Mouse (Mus musculus) heart, postnatal 0 days (tissue): Measurements from ENCODE around the gene Exosc7. TPM values are rescaled to one million over a fixed set of nuclear protein-coding genes. Genes with fewer than 3 reads are reported as not detected.
A peak's percentile ranks its signal among the peaks of the same experiment; 100 is the strongest.

Experiments used
- ATAC-seq: fragments of 200-750 bp; cut with Nextera tagmentation; 2 replicates; pipeline ENCODE4 v1.8.0; 2017; ENCODE audit warnings: low read depth, moderate number of reproducible peaks, moderate library complexity; ENCODE audit not compliant: insufficient read depth
- DNase-seq: peaks from one replicate; pipeline ENCODE4 v3.0.0-alpha.2; 2016; ENCODE audit warnings: low spot score
- H3K27ac ChIP-seq: fragments of 300-500 bp; sonication (generic); 2 replicates; pipeline ENCODE4 v1.5.1; 2014; ENCODE audit warnings: low read depth, mild to moderate bottlenecking
- H3K27me3 ChIP-seq: fragments of 300-500 bp; sonication (generic); 2 replicates; pipeline ENCODE4 v1.6.1; 2014; ENCODE audit warnings: low read length, mixed read lengths; ENCODE audit not compliant: control insufficient read depth, insufficient read depth
- H3K36me3 ChIP-seq: fragments of 300-500 bp; sonication (generic); replicated peaks from 2 replicates; pipeline ENCODE4 v1.6.1; 2014; ENCODE audit warnings: low read length, mixed read lengths; ENCODE audit not compliant: control insufficient read depth, insufficient read depth
- H3K4me1 ChIP-seq: fragments of 300-500 bp; sonication (generic); 2 replicates; pipeline ENCODE4 v1.6.1; 2014; ENCODE audit warnings: antibody characterized with exemption; ENCODE audit not compliant: control insufficient read depth, insufficient read depth
- H3K4me2 ChIP-seq: fragments of 300-500 bp; sonication (generic); 2 replicates; pipeline ENCODE4 v1.6.1; 2014; ENCODE audit warnings: low read depth, mild to moderate bottlenecking, low read length, moderate library complexity
- H3K4me3 ChIP-seq: fragments of 300-500 bp; sonication (generic); 2 replicates; pipeline ENCODE4 v1.5.1; 2014; ENCODE audit warnings: low read depth, low read length
- H3K9ac ChIP-seq: fragments of 300-500 bp; sonication (generic); replicated peaks from 2 replicates; pipeline ENCODE4 v1.6.1; 2014; ENCODE audit warnings: low read depth, low read length, mixed read lengths
- H3K9me3 ChIP-seq: fragments of 300-500 bp; sonication (generic); replicated peaks from 2 replicates; pipeline ENCODE4 v1.6.1; 2016; ENCODE audit warnings: low read length; ENCODE audit not compliant: control insufficient read depth
- CTCF ChIP-seq: IDR thresholded peaks from 2 replicates; pipeline ENCODE4 v1.5.1; 2016; ENCODE audit warnings: antibody characterized with exemption, control low read depth, low read depth
- EP300 ChIP-seq: IDR thresholded peaks from 2 replicates; pipeline ENCODE4 v1.6.1; 2016; ENCODE audit warnings: antibody characterized with exemption, low read depth
- WGBS: fragments of 180-500 bp; shearing (Covaris S2); extraction: QIAGEN DNeasy Blood & Tissue Kit; methylation state at CpG from one replicate; pipeline ENCODE4 v1.1.7; 2014; 5-methylcytosine and 5-hydroxymethylcytosine counted together
- polyA plus RNA-seq: library from polyadenylated mRNA; unstranded; fragments of >200 nt; fragmentation: Nextera tagmentation; extraction: Ambion mirVana; gene quantifications from 2 replicates; pipeline ENCODE4 v1.2.1, GENCODE M21; 2015
- total RNA-seq: library from RNA; depleted of rRNA; stranded (reverse); fragments of >200 nt; gene quantifications from 2 replicates; pipeline ENCODE4 v1.2.3, GENCODE M21; 2014; ENCODE audit warnings: low replicate concordance

Gene Exosc7
- total and polyA plus RNA-seq, 2 experiments from 2014 or later, result 20.2 to 45.6 TPM

DNA sequence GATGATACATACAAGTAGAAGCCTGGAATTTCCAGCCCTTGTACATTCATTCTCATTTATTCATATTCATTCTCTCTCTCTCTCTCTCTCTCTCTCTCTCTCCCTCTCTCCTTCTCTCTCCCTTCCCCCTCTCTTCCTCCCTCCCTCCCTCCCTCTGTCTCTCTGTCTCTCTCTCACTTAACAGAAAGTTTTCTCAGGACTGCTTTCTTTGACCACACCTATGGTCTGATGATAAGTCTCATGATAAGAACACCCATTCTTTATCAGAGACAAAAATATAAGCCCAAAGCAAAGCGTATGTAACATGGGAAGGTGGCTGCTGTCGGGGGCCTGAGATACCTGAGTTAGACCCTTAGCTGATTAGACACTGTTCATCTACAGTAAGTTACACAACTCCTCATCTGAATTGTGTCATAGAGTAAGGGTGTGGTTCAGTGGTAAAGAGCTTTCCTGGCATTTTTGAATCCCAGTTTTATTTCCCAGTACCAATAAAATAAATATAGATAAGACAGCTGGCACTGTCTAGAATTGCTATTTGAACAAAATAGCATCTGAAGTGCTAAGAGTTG is 11.5 kb downstream of the Exosc7 start:
- Histone ChIP-seq H3K4me1 (no peaks in the 10 kb centered on the region), H3K9me3 (no peaks in the 10 kb centered on the region), H3K9ac (no peak overlapping the region), H3K4me2 (no peak overlapping the region), H3K27me3 (no peaks in the 10 kb centered on the region), H3K27ac (no peak overlapping the region), H3K4me3 (no peak overlapping the region), H3K36me3 (peaks cover 67% of the 10 kb centered on the region)
- ATAC-seq (no peak), DNase-seq (no peak)
- TF ChIP-seq CTCF (no peak), EP300 (no peak)
- WGBS, result 71% methylated on average over 2 of the region's 2 CpGs

DNA sequence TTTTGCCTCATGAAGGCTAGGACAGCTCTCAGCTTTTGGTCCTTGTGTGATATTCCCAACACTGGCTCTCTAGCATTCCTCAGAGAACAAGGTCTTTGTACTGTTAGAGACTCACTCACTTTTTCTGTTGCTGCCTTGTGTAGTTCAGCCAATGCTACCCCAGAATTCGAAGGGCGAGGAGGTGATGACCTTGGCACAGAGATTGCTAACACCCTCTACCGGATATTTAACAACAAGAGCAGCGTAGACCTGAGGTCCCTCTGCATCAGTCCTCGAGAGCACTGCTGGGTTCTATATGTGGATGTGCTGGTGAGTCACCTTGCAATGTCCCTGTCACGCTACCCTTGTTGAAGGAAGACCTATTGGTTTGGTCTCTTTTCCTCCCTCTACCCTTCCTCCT is 14.6 kb downstream of the Exosc7 start:
- Histone ChIP-seq H3K9ac (no peak overlapping the region), H3K36me3 (peaks cover 69% of the 10 kb centered on the region), H3K4me3 (no peak overlapping the region), H3K4me1 (no peaks in the 10 kb centered on the region), H3K27ac (no peak overlapping the region), H3K9me3 (no peaks in the 10 kb centered on the region), H3K27me3 (no peaks in the 10 kb centered on the region), H3K4me2 (no peak overlapping the region)
- no peak for ATAC-seq
- DNase-seq, result no peak
- TF ChIP-seq CTCF (no peak), EP300 (no peak)
- WGBS, result 90% methylated on average over 6 of the region's 6 CpGs

DNA sequence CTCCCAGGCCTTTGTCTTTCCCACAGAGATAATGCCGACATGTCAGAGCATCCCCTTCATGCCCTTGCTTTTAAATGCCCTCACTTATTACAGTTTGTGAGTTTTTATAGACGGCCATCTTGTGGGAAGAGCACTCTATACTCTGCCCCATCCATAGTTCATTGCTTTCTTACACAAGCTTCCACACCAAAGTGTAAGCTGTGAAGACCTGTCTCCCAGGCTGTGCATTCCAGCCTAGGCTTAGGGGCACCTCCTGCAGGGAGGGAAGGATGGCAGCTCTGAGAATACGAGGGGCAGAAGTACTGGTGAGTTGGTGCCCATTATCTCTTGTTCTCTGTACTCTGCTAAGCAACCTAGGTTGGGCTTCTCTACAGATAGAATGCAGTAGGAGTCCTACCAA is 20.0 kb downstream of the Exosc7 start:
- Histone ChIP-seq H3K36me3 (peaks cover 94% of the 10 kb centered on the region), H3K9me3 (no peaks in the 10 kb centered on the region), H3K4me2 (no peak overlapping the region), H3K4me3 (no peak overlapping the region), H3K27me3 (no peaks in the 10 kb centered on the region), H3K27ac (no peak overlapping the region), H3K9ac (no peak overlapping the region), H3K4me1 (no peaks in the 10 kb centered on the region)
- no peak for TF ChIP-seq EP300
- no peak for TF ChIP-seq CTCF
- 87% methylated on average over 3 of the region's 3 CpGs for WGBS
- ATAC-seq, result no peak
- DNase-seq, result no peak

DNA sequence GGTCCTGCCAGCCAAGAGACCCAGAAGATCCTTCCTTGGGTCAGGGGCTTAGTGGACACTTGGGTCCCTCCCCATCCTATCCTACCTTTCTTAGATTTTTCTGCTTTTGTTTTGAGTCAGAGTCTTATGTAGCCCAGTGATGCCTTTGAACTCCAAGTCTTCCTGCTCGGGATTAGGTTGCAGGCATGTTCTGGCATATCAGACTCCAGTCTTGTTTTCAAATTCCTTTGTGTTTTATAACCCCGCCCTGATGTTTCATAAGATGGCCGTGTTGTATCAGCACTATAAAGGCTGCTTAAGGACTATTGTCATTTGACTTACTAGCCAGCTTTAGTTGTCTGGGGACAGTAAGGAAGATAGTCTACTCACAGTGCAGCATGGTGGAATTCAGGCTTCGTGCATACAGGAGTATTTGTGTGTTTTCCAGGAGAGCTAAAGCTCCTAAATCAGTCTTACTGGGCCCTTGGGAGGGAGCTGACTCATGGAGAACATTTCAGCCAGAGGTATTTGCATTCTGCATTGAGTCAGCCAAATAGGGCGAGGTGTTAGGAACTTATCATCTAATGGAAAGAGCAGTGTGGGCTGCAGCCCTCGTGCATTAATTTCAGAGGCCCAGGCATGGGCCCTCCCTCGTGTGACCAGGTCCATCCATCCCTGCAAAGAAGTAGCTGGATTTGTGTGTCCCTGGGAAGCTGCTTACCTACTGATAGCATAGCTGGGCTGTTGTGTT is 24.1 kb downstream of the Exosc7 start:
- no peak overlapping the region for H3K4me3 ChIP-seq

DNA sequence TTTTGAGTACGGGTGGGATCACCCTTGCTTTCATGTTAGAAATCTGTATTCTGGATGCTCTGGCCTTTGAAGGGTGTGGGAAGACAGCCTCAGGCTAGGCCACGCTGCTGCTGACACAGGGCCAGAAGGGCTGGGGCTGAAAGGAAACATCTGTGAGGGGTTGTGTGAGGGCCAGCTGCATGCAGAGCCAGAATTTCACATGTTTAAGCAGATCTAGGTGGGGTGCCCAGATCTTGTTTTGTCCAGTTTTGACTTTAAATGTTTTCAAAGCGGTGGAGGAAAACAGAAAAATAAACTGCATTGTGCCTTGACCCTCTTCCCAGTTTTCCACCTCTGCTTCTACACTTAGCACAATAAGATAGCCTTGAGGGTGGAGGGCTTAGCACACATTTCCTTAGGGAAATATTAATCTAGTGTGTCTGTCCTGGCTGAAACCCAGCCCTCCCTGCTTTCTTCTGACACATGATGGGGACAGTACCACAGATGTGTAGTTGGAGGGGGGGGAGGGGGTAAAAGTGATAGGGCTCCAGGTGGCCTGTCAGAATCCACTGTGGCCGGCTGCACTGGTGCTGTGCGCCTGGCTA is 26.0 kb downstream of the Exosc7 start:
- no peak overlapping the region for H3K4me2 ChIP-seq
- TF ChIP-seq CTCF (no peak), EP300 (peak; percentile 65; the same call in 1 of the 2 replicates)
- H3K36me3 ChIP-seq, result peaks cover 45% of the 10 kb centered on the region
- ATAC-seq (peak; percentile 82), DNase-seq (peak; percentile 61)
- no peaks in the 10 kb centered on the region for H3K27me3 ChIP-seq
- H3K9me3 ChIP-seq, result no peaks in the 10 kb centered on the region
- H3K4me3 ChIP-seq, result no peak overlapping the region
- no peak overlapping the region for H3K9ac ChIP-seq
- WGBS, result 51% methylated on average over 5 of the region's 5 CpGs
- peak overlapping the region; percentile 57 for H3K27ac ChIP-seq
- H3K4me1 ChIP-seq, result no peaks in the 10 kb centered on the region

More for the DNA sequence above, 24.1 kb downstream of the Exosc7 start:
- whole genome bisulfite sequencing, result 62% methylated on average over 7 of the region's 7 CpGs
- H3K9ac ChIP-seq, result no peak overlapping the region
- H3K27me3 ChIP-seq, result no peaks in the 10 kb centered on the region
- TF ChIP-seq EP300 (no peak), CTCF (no peak)
- H3K4me2 ChIP-seq, result no peak overlapping the region
- DNase-seq, result no peak
- H3K36me3 ChIP-seq, result peaks cover 64% of the 10 kb centered on the region
- H3K27ac ChIP-seq, result no peak overlapping the region
- no peaks in the 10 kb centered on the region for H3K9me3 ChIP-seq
- ATAC-seq, result no peak
- no peaks in the 10 kb centered on the region for H3K4me1 ChIP-seq
